In the genomic region with DNA sequence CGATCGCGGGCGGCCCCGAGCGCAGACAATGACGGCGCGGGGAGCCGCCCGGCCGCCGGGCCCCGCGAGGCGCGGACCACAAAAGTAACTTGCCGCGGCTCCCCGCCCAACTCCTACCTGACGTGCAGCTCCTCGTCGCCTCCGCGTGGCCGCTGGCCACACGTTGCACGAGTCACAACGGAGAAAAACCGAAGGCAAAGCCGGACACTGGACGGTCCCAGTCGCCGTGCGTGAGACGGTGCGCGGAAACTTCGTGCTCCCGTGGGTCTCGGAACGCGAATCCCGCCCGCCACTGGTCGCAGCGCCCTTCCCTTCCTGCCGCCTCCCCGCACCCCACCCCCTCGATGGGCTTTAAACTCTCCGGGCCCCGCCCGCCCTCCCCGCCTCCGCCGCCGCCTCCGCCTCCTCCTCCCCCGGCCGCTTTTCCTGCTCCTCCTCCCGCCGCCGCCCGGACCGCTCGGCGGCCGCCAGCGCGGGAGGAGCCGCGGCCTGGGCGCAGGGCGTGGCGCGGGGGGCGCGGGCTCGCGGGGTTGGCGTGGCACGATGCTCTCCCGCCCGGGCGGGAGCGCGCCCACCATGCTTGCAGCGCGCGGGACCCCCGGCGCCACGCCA, we compare ENCODE assay signal across 8 mouse cellular contexts. TPM values are rescaled to one million over a fixed set of nuclear protein-coding genes. Genes with fewer than 3 reads are reported as not detected.
DNase-seq lines count a peak whose midpoint lies in the region; ATAC-seq and TF ChIP-seq lines count a peak whose summit lies in the region.

No protein-coding gene starts in this region.

- TF ChIP-seq POLR2A in cortical plate, adult 2 months (IDR thresholded peaks at IDR 0.05; ENCODE audit: extremely low read depth, insufficient read depth, low read length) = no peak

- no peaks in the 10 kb centered on the region for H3K9me3 ChIP-seq in intestine, embryonic 16.5 days (ENCODE audit: control insufficient read depth, low read length)
- H3K9me3 ChIP-seq in liver, postnatal 0 days (ENCODE audit: low read length) = no peaks in the 10 kb centered on the region
- H3K9me3 ChIP-seq in neural tube, embryonic 14.5 days (ENCODE audit: control insufficient read depth, low read length) = no peaks in the 10 kb centered on the region

- WGBS in intestine, embryonic 16.5 days = under 1% methylated on average over 77 of the region's 93 CpGs
- 2% methylated on average over 44 of the region's 93 CpGs for WGBS in liver, postnatal 0 days (ENCODE audit: insufficient replicate concordance)
- under 1% methylated on average over 57 of the region's 93 CpGs for WGBS in neural tube, embryonic 14.5 days

- peak overlapping the region; percentile 17; the same call in 1 of the 2 replicates for H3K4me3 ChIP-seq in cortical plate, adult 2 months (ENCODE audit: insufficient read depth, low read length)
- H3K4me3 ChIP-seq in intestine, embryonic 16.5 days (ENCODE audit: low read length) = peak overlapping the region; percentile 65
- H3K4me3 ChIP-seq in liver, postnatal 0 days (ENCODE audit: low read depth, low read length) = peak overlapping the region; percentile 54
- peak overlapping the region; percentile 45 for H3K4me3 ChIP-seq in neural tube, embryonic 14.5 days (ENCODE audit: low read depth, low read length)

- no peaks in the 10 kb centered on the region for H3K36me3 ChIP-seq in intestine, embryonic 16.5 days (ENCODE audit: control insufficient read depth, insufficient read depth, low read length)
- no peaks in the 10 kb centered on the region for H3K36me3 ChIP-seq in liver, postnatal 0 days (replicated peaks; ENCODE audit: insufficient read depth, low read length)
- no peaks in the 10 kb centered on the region for H3K36me3 ChIP-seq in neural tube, embryonic 14.5 days (ENCODE audit: control insufficient read depth, insufficient read depth, low read length)

- H3K27ac ChIP-seq in cortical plate, adult 2 months (ENCODE audit: insufficient read depth, low read length) = no peak overlapping the region
- peak overlapping the region; percentile 84 for H3K27ac ChIP-seq in intestine, embryonic 16.5 days (ENCODE audit: low read length)
- peak overlapping the region; percentile 81 for H3K27ac ChIP-seq in liver, postnatal 0 days (ENCODE audit: low read depth)
- H3K27ac ChIP-seq in neural tube, embryonic 14.5 days (ENCODE audit: low read depth, low read length) = peak overlapping the region; percentile 64; the same call in 1 of the 2 replicates

- DNase-seq in NIH3T3 (ENCODE audit: low read depth) (peak; percentile 83), adipocyte (ENCODE audit: low spot score) (no peak)
- peak; percentile 98 for DNase-seq in heart, adult 11 months
- DNase-seq in liver, postnatal 0 days = peak; percentile 78

- TF ChIP-seq CTCF in cortical plate, adult 2 months (IDR thresholded peaks at IDR 0.05; ENCODE audit: extremely low read depth, insufficient read depth, low read length) = no peak
- no peak for TF ChIP-seq CTCF in liver, postnatal 0 days (IDR thresholded peaks at IDR 0.05; ENCODE audit: low read depth)

- no peak for TF ChIP-seq EP300 in liver, postnatal 0 days (IDR thresholded peaks at IDR 0.05; ENCODE audit: low read depth)

- ATAC-seq in intestine, embryonic 16.5 days = peak; percentile 84
- peak; percentile 79 for ATAC-seq in liver, postnatal 0 days
- peak; percentile 62 for ATAC-seq in neural tube, embryonic 14.5 days (ENCODE audit: low read depth)
- no peak for ATAC-seq in inflammation-experienced regulatory T-cells, adult 6 months

- no peaks in the 10 kb centered on the region for H3K4me1 ChIP-seq in cortical plate, adult 2 months (ENCODE audit: control insufficient read depth, insufficient read depth, low read length)
- H3K4me1 ChIP-seq in intestine, embryonic 16.5 days (ENCODE audit: control insufficient read depth, insufficient read depth, low read length) = peaks cover 4% of the 10 kb centered on the region; the same call in 1 of the 2 replicates
- no peaks in the 10 kb centered on the region for H3K4me1 ChIP-seq in liver, postnatal 0 days (ENCODE audit: insufficient read depth)
- H3K4me1 ChIP-seq in neural tube, embryonic 14.5 days (ENCODE audit: control insufficient read depth, insufficient read depth, low read length) = no peaks in the 10 kb centered on the region

- peak overlapping the region; percentile 50 for H3K4me2 ChIP-seq in intestine, embryonic 16.5 days (ENCODE audit: low read depth, low read length)
- peak overlapping the region; percentile 58 for H3K4me2 ChIP-seq in liver, postnatal 0 days (ENCODE audit: low read depth, low read length)
- peak overlapping the region; percentile 47 for H3K4me2 ChIP-seq in neural tube, embryonic 14.5 days (ENCODE audit: low read depth, low read length)

- peak overlapping the region; percentile 85 for H3K9ac ChIP-seq in intestine, embryonic 16.5 days (ENCODE audit: low read depth, low read length)
- peak overlapping the region; percentile 70 for H3K9ac ChIP-seq in liver, postnatal 0 days (replicated peaks)
- H3K9ac ChIP-seq in neural tube, embryonic 14.5 days (replicated peaks; ENCODE audit: low read depth, low read length) = peak overlapping the region; percentile 59

- peaks cover 49% of the 10 kb centered on the region for H3K27me3 ChIP-seq in intestine, embryonic 16.5 days (replicated peaks; ENCODE audit: control insufficient read depth, insufficient read depth, low read length)
- H3K27me3 ChIP-seq in liver, postnatal 0 days (ENCODE audit: insufficient read depth, low read length) = peaks cover 69% of the 10 kb centered on the region
- H3K27me3 ChIP-seq in neural tube, embryonic 14.5 days (ENCODE audit: control insufficient read depth, insufficient read depth, low read length) = peaks cover 64% of the 10 kb centered on the region

RNA-seq across cellular contexts. Expression of a gene that starts 1.3 kb away (rescaled TPM):
- 27.2 and 31.1 TPM in 2 replicates for polyA plus RNA-seq in cortical plate, adult 2 months (2012; rRNA removed)
- 237 and 238 TPM in 2 replicates for polyA plus RNA-seq in intestine, embryonic 16.5 days (2015; fragmentation: Nextera tagmentation; extraction: Ambion mirVana)
- polyA plus RNA-seq in liver, postnatal 0 days (2015; fragmentation: Nextera tagmentation; extraction: Ambion mirVana) = 113 and 121 TPM in 2 replicates
- 39.4 and 41.2 TPM in 2 replicates for polyA plus RNA-seq in neural tube, embryonic 14.5 days (2014; fragmentation: Nextera tagmentation; extraction: Ambion mirVana)
- polyA plus RNA-seq in inflammation-experienced regulatory T-cells, adult 6 months (2017; shearing (Covaris generic)) = not detected

Comparison
In these comparisons a context has a peak if more than half of its experiments do, and no peak if none do; other contexts are left out.
1. RNA of a gene that starts 1.3 kb away (polyA plus RNA-seq): 237 to 238 TPM in intestine, embryonic 16.5 days, 113 to 121 TPM in liver, postnatal 0 days, 39.4 to 41.2 TPM in neural tube, embryonic 14.5 days and 27.2 to 31.1 TPM in cortical plate, adult 2 months; not detected in inflammation-experienced regulatory T-cells, adult 6 months; every median in the first group is over 10 times any median in the second.
2. Peak in every context shown above with its lines, with median percentiles within 50 percentile points of each other: H3K4me3 ChIP-seq, H3K4me2 ChIP-seq and H3K9ac ChIP-seq.